Mouse (Mus musculus) heart, embryonic 14.5 days (tissue): ENCODE results near the gene Car5a. TPM values are rescaled to one million over a fixed set of nuclear protein-coding genes. Genes with fewer than 3 reads are reported as not detected.

Experiments
- ATAC-seq: fragments of 200-750 bp; cut with Nextera tagmentation; 2 replicates; pipeline ENCODE4 v1.8.0; 2017; ENCODE audit warnings: low read depth, moderate TSS enrichment; ENCODE audit not compliant: insufficient number of reproducible peaks, insufficient read depth, low FRiP score
- H3K27ac ChIP-seq, 2 experiments: fragments of 200-500 bp in 1 of 2; fragments of 300-500 bp in 1 of 2; sonication (generic) in 1 of 2; replicated peaks in 1 of 2; 2 replicates each; pipeline ENCODE4 v1.5.1; 2012 to 2014; ENCODE audit warnings: low read depth in 2 of 2, low read length in 2 of 2, control low read depth in 1 of 2, mild to moderate bottlenecking in 1 of 2, mixed read lengths in 1 of 2; ENCODE audit not compliant: control insufficient read depth in 1 of 2, insufficient read depth in 1 of 2
- H3K27me3 ChIP-seq: fragments of 300-500 bp; sonication (generic); 2 replicates; pipeline ENCODE4 v1.6.1; 2014; ENCODE audit warnings: mild to moderate bottlenecking, low read length, control low read depth; ENCODE audit not compliant: control insufficient read depth, insufficient read depth
- H3K36me3 ChIP-seq: fragments of 300-500 bp; sonication (generic); 2 replicates; pipeline ENCODE4 v1.6.1; 2014; ENCODE audit warnings: mild to moderate bottlenecking, control low read depth, low read length, mixed read lengths; ENCODE audit not compliant: control insufficient read depth, insufficient read depth
- H3K4me1 ChIP-seq, 2 experiments: fragments of 200-500 bp in 1 of 2; fragments of 300-500 bp in 1 of 2; sonication (generic) in 1 of 2; 2 replicates each; pipeline ENCODE4 v1.6.1; 2012 to 2014; ENCODE audit warnings: low read length in 2 of 2, control low read depth in 1 of 2, mixed read lengths in 1 of 2; ENCODE audit not compliant: control insufficient read depth in 2 of 2, insufficient read depth in 2 of 2
- H3K4me2 ChIP-seq: fragments of 300-500 bp; sonication (generic); 2 replicates; pipeline ENCODE4 v1.6.1; 2014; ENCODE audit warnings: mild to moderate bottlenecking, low read length
- H3K4me3 ChIP-seq, 2 experiments: fragments of 200-500 bp in 1 of 2; fragments of 300-500 bp in 1 of 2; sonication (generic) in 1 of 2; 2 replicates each; pipeline ENCODE4 v1.5.1; 2012 to 2014; ENCODE audit warnings: low read length in 2 of 2, mild to moderate bottlenecking in 2 of 2, control low read depth in 1 of 2, low read depth in 1 of 2, moderate library complexity in 1 of 2; ENCODE audit not compliant: control insufficient read depth in 1 of 2, insufficient read depth in 1 of 2
- H3K9ac ChIP-seq: fragments of 300-500 bp; sonication (generic); 2 replicates; pipeline ENCODE4 v1.6.1; 2014; ENCODE audit warnings: mild to moderate bottlenecking, low read length
- H3K9me3 ChIP-seq: fragments of 300-500 bp; sonication (generic); 2 replicates; pipeline ENCODE4 v1.6.1; 2016; ENCODE audit warnings: low read length, control low read depth; ENCODE audit not compliant: control insufficient read depth
- WGBS: fragments of 180-500 bp; shearing (Covaris S2); extraction: QIAGEN DNeasy Blood & Tissue Kit; methylation state at CpG from one replicate; pipeline ENCODE4 v1.1.7; 2014; 5-methylcytosine and 5-hydroxymethylcytosine counted together
- polyA plus RNA-seq: library from polyadenylated mRNA; unstranded; fragments of >200 nt; fragmentation: Nextera tagmentation; extraction: Ambion mirVana; gene quantifications from 2 replicates; pipeline ENCODE4 v1.2.1, GENCODE M21; 2014

Gene Car5a
- polyA plus RNA-seq, 1 experiment from 2014 or later = not detected

GRCm38 (mm10) chr8:121919731-121920130 is 25.0 kb downstream of the Car5a start:
- no peak for ATAC-seq
- H3K36me3 ChIP-seq = no peaks in the 10 kb centered on the region
- no peak overlapping the region for H3K4me3 ChIP-seq
- 59% methylated on average over 3 of the region's 3 CpGs for WGBS
- H3K27me3 ChIP-seq = peaks cover 3% of the 10 kb centered on the region; the same call in 1 of the 2 replicates
- H3K9me3 ChIP-seq = no peaks in the 10 kb centered on the region
- no peak overlapping the region for H3K27ac ChIP-seq
- H3K9ac ChIP-seq = no peak overlapping the region
- H3K4me2 ChIP-seq = no peak overlapping the region
- peaks cover 2 to 7% of the 10 kb centered on the region in 2 experiments; a peak in 2 of 4 replicates for H3K4me1 ChIP-seq

GRCm38 (mm10) chr8:121919158-121919557 is 25.5 kb downstream of the Car5a start:
- no peak overlapping the region for H3K27ac ChIP-seq
- H3K4me1 ChIP-seq = peaks cover 2 to 7% of the 10 kb centered on the region in 2 experiments; a peak in 2 of 4 replicates
- H3K36me3 ChIP-seq = no peaks in the 10 kb centered on the region
- 80% methylated on average over 4 of the region's 4 CpGs for WGBS
- H3K27me3 ChIP-seq = peaks cover 4% of the 10 kb centered on the region; the same call in 1 of the 2 replicates
- H3K4me2 ChIP-seq = no peak overlapping the region
- no peak overlapping the region for H3K4me3 ChIP-seq
- H3K9ac ChIP-seq = no peak overlapping the region
- ATAC-seq = no peak
- H3K9me3 ChIP-seq = no peaks in the 10 kb centered on the region

GRCm38 (mm10) chr8:121913378-121913777 is 31.3 kb downstream of the Car5a start:
- H3K27me3 ChIP-seq = peaks cover 4% of the 10 kb centered on the region; the same call in 1 of the 2 replicates
- 67% methylated on average over 8 of the region's 8 CpGs for WGBS
- ATAC-seq = no peak

GRCm38 (mm10) chr8:121912831-121913230 is 31.9 kb downstream of the Car5a start:
- no peak overlapping the region for H3K9ac ChIP-seq
- 62% methylated on average over 3 of the region's 3 CpGs for WGBS
- H3K27ac ChIP-seq = no peak overlapping the region

More at GRCm38 (mm10) chr8:121913378-121913777, 31.3 kb downstream of the Car5a start:
- peaks cover 0 to 7% of the 10 kb centered on the region in 2 experiments; a peak in 2 of 4 replicates for H3K4me1 ChIP-seq
- H3K9me3 ChIP-seq = no peaks in the 10 kb centered on the region
- H3K36me3 ChIP-seq = no peaks in the 10 kb centered on the region
- H3K9ac ChIP-seq = no peak overlapping the region
- no peak overlapping the region for H3K4me2 ChIP-seq
- no peak overlapping the region for H3K27ac ChIP-seq
- H3K4me3 ChIP-seq = no peak overlapping the region

GRCm38 (mm10) chr8:121911987-121912386 is 32.7 kb downstream of the Car5a start:
- H3K9me3 ChIP-seq = no peaks in the 10 kb centered on the region
- no peak overlapping the region for H3K4me3 ChIP-seq
- peaks cover 4% of the 10 kb centered on the region; the same call in 1 of the 2 replicates for H3K27me3 ChIP-seq
- H3K4me2 ChIP-seq = no peak overlapping the region
- H3K27ac ChIP-seq = no peak overlapping the region
- H3K9ac ChIP-seq = no peak overlapping the region
- H3K4me1 ChIP-seq = peaks cover 5 to 12% of the 10 kb centered on the region in 2 experiments
- no peaks in the 10 kb centered on the region for H3K36me3 ChIP-seq
- no peak for ATAC-seq
- WGBS = 59% methylated on average over 7 of the region's 7 CpGs

More at GRCm38 (mm10) chr8:121912831-121913230, 31.9 kb downstream of the Car5a start:
- Histone ChIP-seq H3K36me3 (no peaks in the 10 kb centered on the region), H3K27me3 (peaks cover 4% of the 10 kb centered on the region; the same call in 1 of the 2 replicates), H3K4me2 (no peak overlapping the region), H3K4me3 (no peak overlapping the region), H3K9me3 (no peaks in the 10 kb centered on the region), H3K4me1 (peaks cover 3 to 11% of the 10 kb centered on the region in 2 experiments)
- ATAC-seq = no peak

- no peak for ATAC-seq
- Histone ChIP-seq H3K9me3 (no peaks in the 10 kb centered on the region), H3K9ac (no peak overlapping the region), H3K27me3 (peaks cover 4% of the 10 kb centered on the region; the same call in 1 of the 2 replicates), H3K27ac (no peak overlapping the region), H3K4me1 (peaks cover 6 to 16% of the 10 kb centered on the region in 2 experiments), H3K4me2 (no peak overlapping the region), H3K4me3 (no peak overlapping the region), H3K36me3 (no peaks in the 10 kb centered on the region)
- 81% methylated on average over 6 of the region's 6 CpGs for WGBS
Observed at GRCm38 (mm10) chr8:121911400-121911799, 33.3 kb downstream of the Car5a start.

GRCm38 (mm10) chr8:121909663-121910062 is 35.0 kb downstream of the Car5a start:
- H3K27me3 ChIP-seq = peaks cover under 1% of the 10 kb centered on the region; the same call in 1 of the 2 replicates
- peaks cover 10 to 26% of the 10 kb centered on the region in 2 experiments for H3K4me1 ChIP-seq
- 2% methylated on average over 6 of the region's 6 CpGs for WGBS
- no peak overlapping the region for H3K4me3 ChIP-seq
- H3K9me3 ChIP-seq = no peaks in the 10 kb centered on the region
- no peak overlapping the region for H3K4me2 ChIP-seq
- ATAC-seq = no peak
- H3K9ac ChIP-seq = no peak overlapping the region
- no peaks in the 10 kb centered on the region for H3K36me3 ChIP-seq
- no peak overlapping the region for H3K27ac ChIP-seq

- no peaks in the 10 kb centered on the region; the same call in 1 of the 2 replicates for H3K27me3 ChIP-seq
- H3K4me3 ChIP-seq = no peak overlapping the region
- H3K9ac ChIP-seq = no peak overlapping the region; the same call in 1 of the 2 replicates
- no peaks in the 10 kb centered on the region for H3K9me3 ChIP-seq
- H3K4me2 ChIP-seq = no peak overlapping the region
- H3K36me3 ChIP-seq = no peaks in the 10 kb centered on the region
- H3K4me1 ChIP-seq = peaks cover 10 to 26% of the 10 kb centered on the region in 2 experiments
- ATAC-seq = no peak
- WGBS = 53% methylated on average over 8 of the region's 8 CpGs
- no peak overlapping the region for H3K27ac ChIP-seq
Observed at GRCm38 (mm10) chr8:121909148-121909541, 35.6 kb downstream of the Car5a start.
